In the genomic region with DNA sequence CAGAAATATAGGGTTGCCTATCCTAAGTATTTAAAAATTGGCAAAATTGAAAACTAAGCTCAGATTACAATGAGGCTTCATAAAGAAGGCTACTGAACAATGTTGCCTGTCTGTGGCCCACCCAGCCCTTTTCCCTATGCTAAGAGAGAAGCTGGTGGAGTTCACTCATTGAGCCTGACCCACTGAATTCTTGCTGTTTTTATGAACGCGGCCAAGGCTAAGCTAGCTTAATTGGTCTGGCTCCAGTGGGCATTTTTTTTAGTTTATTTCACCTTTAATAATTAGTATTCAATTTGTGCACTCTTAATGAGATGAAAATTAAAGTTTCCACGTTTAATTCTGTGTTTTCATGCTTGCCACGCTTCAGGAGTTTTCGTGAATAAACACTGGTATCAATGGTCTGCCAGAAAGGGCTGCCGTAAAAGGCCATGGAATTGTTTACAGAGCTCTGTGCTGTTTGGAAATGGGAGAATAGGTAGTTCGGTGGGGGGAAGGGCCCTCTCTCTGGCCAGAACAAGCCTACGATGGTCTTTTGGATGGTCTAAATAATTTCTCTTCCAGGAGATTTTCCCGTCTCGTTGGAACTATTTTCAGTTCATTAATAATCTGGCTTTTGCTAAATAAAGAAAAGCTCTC, we compare ENCODE assay signal across 16 mouse cellular contexts.
DNase-seq lines count a peak whose midpoint lies in the region; ATAC-seq lines count a peak whose summit lies in the region.
"Had no signal": no experiment of that assay in that cellular context is flagged by ENCODE, and none has a peak within 500 bp of the region (broad histone marks: within the 10 kb centered on the region; RNA-seq: fewer than 3 reads in every experiment).

No protein-coding gene starts in this region.

- H3K4me2 ChIP-seq in hindbrain, embryonic 14.5 days (replicated peaks), result no peak overlapping the region
- no peak overlapping the region for H3K4me2 ChIP-seq in midbrain, embryonic 11.5 days
- no peak overlapping the region for H3K4me2 ChIP-seq in midbrain, embryonic 15.5 days
- no peak overlapping the region for H3K4me2 ChIP-seq in forebrain, embryonic 16.5 days (ENCODE audit: low read length)

- H3K4me1 ChIP-seq in hindbrain, embryonic 14.5 days (replicated peaks; ENCODE audit: control insufficient read depth, insufficient read depth, low read length), result peaks cover 23% of the 10 kb centered on the region
- H3K4me1 ChIP-seq in hindbrain, embryonic 10.5 days (replicated peaks), result peaks cover 72% of the 10 kb centered on the region
- H3K4me1 ChIP-seq in midbrain, embryonic 11.5 days (ENCODE audit: control insufficient read depth, insufficient read depth, low read length), result peaks cover 41% of the 10 kb centered on the region
- peaks cover 43% of the 10 kb centered on the region for H3K4me1 ChIP-seq in midbrain, embryonic 15.5 days
- H3K4me1 ChIP-seq in forebrain, embryonic 16.5 days (replicated peaks; ENCODE audit: control insufficient read depth, insufficient read depth, low read length), result peaks cover 10% of the 10 kb centered on the region

- no peaks in the 10 kb centered on the region for H3K36me3 ChIP-seq in hindbrain, embryonic 14.5 days (replicated peaks; ENCODE audit: control insufficient read depth, insufficient read depth)
- H3K36me3 ChIP-seq in hindbrain, embryonic 10.5 days, result no peaks in the 10 kb centered on the region
- H3K36me3 ChIP-seq in midbrain, embryonic 11.5 days (ENCODE audit: control insufficient read depth, insufficient read depth, low read length), result no peaks in the 10 kb centered on the region
- H3K36me3 ChIP-seq in midbrain, embryonic 15.5 days (replicated peaks), result no peaks in the 10 kb centered on the region
- no peaks in the 10 kb centered on the region for H3K36me3 ChIP-seq in forebrain, embryonic 16.5 days (ENCODE audit: control insufficient read depth, insufficient read depth)
- H3K36me3 ChIP-seq: heart, embryonic 12.5 days had no signal

- no peak overlapping the region for H3K4me3 ChIP-seq in hindbrain, embryonic 14.5 days (replicated peaks; ENCODE audit: low read length)
- H3K4me3 ChIP-seq in hindbrain, embryonic 10.5 days, result no peak overlapping the region
- H3K4me3 ChIP-seq in midbrain, embryonic 11.5 days (ENCODE audit: low read depth, low read length), result no peak overlapping the region
- no peak overlapping the region for H3K4me3 ChIP-seq in midbrain, embryonic 15.5 days
- no peak overlapping the region for H3K4me3 ChIP-seq in forebrain, embryonic 16.5 days (replicated peaks; ENCODE audit: low read length)
- H3K4me3 ChIP-seq: layer of hippocampus, adult 2 months had no signal

- peak; percentile 53; the same call in 1 of the 2 replicates for ATAC-seq in hindbrain, embryonic 14.5 days (ENCODE audit: low FRiP score)
- ATAC-seq in midbrain, embryonic 11.5 days (ENCODE audit: low FRiP score), result peak; percentile 51; the same call in 1 of the 2 replicates
- ATAC-seq in midbrain, embryonic 15.5 days (replicated peaks), result no peak
- peak; percentile 78 for ATAC-seq in forebrain, embryonic 16.5 days

- WGBS in hindbrain, embryonic 14.5 days, result 13% methylated on average over 10 of the region's 10 CpGs
- 11% methylated on average over 10 of the region's 10 CpGs for WGBS in hindbrain, embryonic 10.5 days
- WGBS in midbrain, embryonic 11.5 days, result 10% methylated on average over 10 of the region's 10 CpGs
- WGBS in midbrain, embryonic 15.5 days, result 12% methylated on average over 10 of the region's 10 CpGs
- WGBS in forebrain, embryonic 16.5 days, result 5% methylated on average over 10 of the region's 10 CpGs

- no peak overlapping the region for H3K27ac ChIP-seq in hindbrain, embryonic 14.5 days
- H3K27ac ChIP-seq in hindbrain, embryonic 10.5 days, result no peak overlapping the region
- no peak overlapping the region for H3K27ac ChIP-seq in midbrain, embryonic 11.5 days (ENCODE audit: low read depth, low read length)
- H3K27ac ChIP-seq in midbrain, embryonic 15.5 days, result no peak overlapping the region
- H3K27ac ChIP-seq in forebrain, embryonic 16.5 days (ENCODE audit: low read length), result no peak overlapping the region
- H3K27ac ChIP-seq: layer of hippocampus, adult 2 months had no signal

- H3K27me3 ChIP-seq in hindbrain, embryonic 14.5 days (ENCODE audit: control insufficient read depth, insufficient read depth, low read length), result peaks cover 47% of the 10 kb centered on the region
- peaks cover 73% of the 10 kb centered on the region for H3K27me3 ChIP-seq in hindbrain, embryonic 10.5 days (ENCODE audit: insufficient read depth, poor library complexity, severe bottlenecking)
- peaks cover 51% of the 10 kb centered on the region for H3K27me3 ChIP-seq in midbrain, embryonic 11.5 days (ENCODE audit: control insufficient read depth, insufficient read depth, low read length)
- H3K27me3 ChIP-seq in midbrain, embryonic 15.5 days (replicated peaks), result peaks cover 44% of the 10 kb centered on the region
- H3K27me3 ChIP-seq in forebrain, embryonic 16.5 days (replicated peaks; ENCODE audit: control insufficient read depth, insufficient read depth, low read length), result peaks cover 80% of the 10 kb centered on the region
- H3K27me3 ChIP-seq: CH12.LX had no signal

- H3K9me3 ChIP-seq in hindbrain, embryonic 14.5 days (ENCODE audit: control insufficient read depth, low read length), result no peaks in the 10 kb centered on the region
- no peaks in the 10 kb centered on the region for H3K9me3 ChIP-seq in hindbrain, embryonic 10.5 days
- H3K9me3 ChIP-seq in midbrain, embryonic 11.5 days (ENCODE audit: control insufficient read depth, low read length), result no peaks in the 10 kb centered on the region
- H3K9me3 ChIP-seq in midbrain, embryonic 15.5 days, result no peaks in the 10 kb centered on the region
- no peaks in the 10 kb centered on the region for H3K9me3 ChIP-seq in forebrain, embryonic 16.5 days (ENCODE audit: control insufficient read depth, low read length)
- H3K9me3 ChIP-seq: heart, embryonic 12.5 days had no signal

- no peak overlapping the region for H3K9ac ChIP-seq in hindbrain, embryonic 14.5 days
- no peak overlapping the region for H3K9ac ChIP-seq in midbrain, embryonic 11.5 days (ENCODE audit: low read length)
- H3K9ac ChIP-seq in midbrain, embryonic 15.5 days, result no peak overlapping the region
- H3K9ac ChIP-seq in forebrain, embryonic 16.5 days (replicated peaks; ENCODE audit: low read depth, low read length), result no peak overlapping the region
- H3K9ac ChIP-seq: heart, embryonic 12.5 days; lung, embryonic 14.5 days had no signal

- DNase-seq in hindbrain, embryonic 14.5 days (ENCODE audit: low spot score), result no peak
- no peak for DNase-seq in hindbrain, embryonic 10.5 days (ENCODE audit: low spot score)
- DNase-seq in midbrain, embryonic 11.5 days (ENCODE audit: low spot score, missing footprints), result peak; percentile 90
- peak; percentile 40 for DNase-seq in embryo, embryonic 9.5 days (ENCODE audit: extremely low spot score)
- DNase-seq in urinary bladder, postnatal 25 days (ENCODE audit: low spot score), result no peak
- DNase-seq: cerebellum, adult 11-12 months; gastrocnemius, postnatal 10 days; heart, adult 11 months; right cerebral cortex, postnatal 4 days; thymus, postnatal 36 days had no signal

Comparison
In these comparisons a context has a peak if more than half of its experiments do, and no peak if none do; other contexts are left out.
1. DNase-seq: peak in midbrain, embryonic 11.5 days (single experiment) and embryo, embryonic 9.5 days (single experiment); none in hindbrain, embryonic 14.5 days (single experiment), hindbrain, embryonic 10.5 days (single experiment) and urinary bladder, postnatal 25 days (single experiment).